Mouse (Mus musculus) adrenal gland, adult 18-20 months (tissue): ENCODE measurements around the gene Cd24a. TPM values are rescaled to one million over a fixed set of nuclear protein-coding genes. Genes with fewer than 3 reads are reported as not detected.

Source experiments
- DNase-seq, 2 experiments: peaks; one replicate each; pipeline ENCODE4 v3.0.0; 2021 to 2022; ENCODE audit warnings: low spot score in 2 of 2
- total RNA-seq, 2 experiments: library from RNA; stranded (reverse); gene quantifications; 1 replicate in 1 of 2; 2 replicates in 1 of 2; pipeline ENCODE4 v1.2.3; 2021

Gene Cd24a
- total RNA-seq, 2 experiments from 2014 or later: 19.6 to 27.0 TPM

- no peak for DNase-seq
Measured at GRCm38 (mm10) chr10:43624791-43625398, 46.8 kb downstream of the Cd24a start.

GRCm38 (mm10) chr10:43625578-43625977 lies 47.5 kb downstream of the Cd24a start:
- DNase-seq: no peak

GRCm38 (mm10) chr10:43629216-43629615 lies 51.1 kb downstream of the Cd24a start:
- DNase-seq: no peak

- no peak for DNase-seq
Measured at GRCm38 (mm10) chr10:43629857-43630256, 51.8 kb downstream of the Cd24a start.

GRCm38 (mm10) chr10:43630634-43631033 lies 52.5 kb downstream of the Cd24a start:
- DNase-seq: no peak

- DNase-seq: no peak
Measured at GRCm38 (mm10) chr10:43631049-43631448, 53.0 kb downstream of the Cd24a start.

- DNase-seq: no peak
Measured at GRCm38 (mm10) chr10:43631639-43632354, 53.7 kb downstream of the Cd24a start.

GRCm38 (mm10) chr10:43633117-43633516 lies 55.0 kb downstream of the Cd24a start:
- DNase-seq: no peak

Other genes with a start within 250 kb of the Cd24a start
- 1 to 10 TPM; 3.9 to 4.7 TPM for gene Bend3, start 99.5 kb upstream of the Cd24a start, total RNA-seq
- 10 to 100 TPM in 1 of 2 experiments, 1 to 10 TPM in 1; 6.9 to 17.4 TPM for gene Gm9803, start 54.2 kb upstream of the Cd24a start, total RNA-seq
- 10 to 100 TPM; 60.2 to 81.3 TPM for gene 1700021F05Rik, start 37.3 kb upstream of the Cd24a start, total RNA-seq